Comparison of ENCODE assay signal across 12 mouse cellular contexts in the genomic region with DNA sequence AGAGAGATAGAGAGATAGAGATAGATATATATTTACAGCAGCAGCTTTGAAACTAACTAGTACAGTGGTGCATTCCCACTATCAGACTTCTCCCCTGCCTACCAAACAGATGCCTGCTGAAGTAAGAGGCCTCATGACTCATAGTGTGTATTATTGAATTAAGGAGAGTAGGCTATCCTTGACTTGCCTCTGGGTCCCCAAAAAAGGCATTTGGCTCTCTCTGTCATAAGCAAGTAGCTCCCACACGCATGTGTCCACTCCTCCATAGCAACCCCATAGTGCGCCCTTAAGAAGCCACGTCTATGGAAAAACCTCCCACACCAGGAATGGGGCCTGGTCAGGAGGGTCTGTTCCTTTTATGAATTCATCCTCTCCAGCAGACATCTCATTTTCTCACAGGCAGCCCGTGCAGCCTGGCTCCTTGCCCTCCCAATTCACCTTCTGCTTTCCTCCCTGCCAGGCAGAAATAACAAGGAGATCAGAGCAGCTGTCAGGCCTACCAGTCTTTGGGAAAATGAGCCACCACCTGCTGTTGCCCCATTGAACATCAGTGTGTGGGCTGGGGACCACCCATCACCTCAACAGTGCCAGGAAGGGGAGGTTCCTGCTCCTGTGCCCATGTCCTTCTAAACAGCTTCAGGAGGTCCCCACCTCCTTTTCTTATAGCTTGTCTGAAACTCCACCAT.
DNase-seq lines count a peak whose midpoint lies in the region; ATAC-seq and TF ChIP-seq lines count a peak whose summit lies in the region.
"Had no signal": no experiment of that assay in that cellular context is flagged by ENCODE, and none has a peak within 500 bp of the region (broad histone marks: within the 10 kb centered on the region; RNA-seq: fewer than 3 reads in every experiment).

No protein-coding gene starts in this region.

- ATAC-seq in CD4-positive, CD25-positive, alpha-beta regulatory T cell, adult 4 months = no peak
- ATAC-seq: intestine, embryonic 16.5 days; liver, postnatal 0 days had no signal

- TF ChIP-seq CTCF in brain, embryonic 14.5 days (IDR thresholded peaks at IDR 0.05; ENCODE audit: borderline replicate concordance, extremely low read depth, insufficient read depth, insufficient read length) = no peak

- DNase-seq in cerebellum, postnatal 25 days = peak; percentile 62 to 78
- DNase-seq in cerebellum, adult 9-11 months = no peak
- DNase-seq in brain, embryonic 14.5 days (ENCODE audit: low read depth) = peak; percentile 87
- DNase-seq in layer of hippocampus, adult 18-20 months (ENCODE audit: low spot score in 2 of 2) = peak; percentile 54 to 84
- DNase-seq in left cerebral cortex, postnatal 25 days (ENCODE audit: low spot score in 2 of 2) = peak; percentile 28 to 80
- no peak for DNase-seq in gastrocnemius, postnatal 4 days (ENCODE audit: low spot score in 2 of 2)
- no peak for DNase-seq in ovary, postnatal 36 days (ENCODE audit: low spot score)
- DNase-seq: B cell, adult 2 months; gastrocnemius, adult 2 months; liver, postnatal 0 days had no signal

- intact Hi-C loops in left cerebral cortex, postnatal 25 days (cut with DNase I) = no loop called here

- no peak for TF ChIP-seq POLR2A in brain, embryonic 14.5 days (IDR thresholded peaks at IDR 0.05; ENCODE audit: borderline replicate concordance, extremely low read depth, insufficient read depth, insufficient read length, poor library complexity, severe bottlenecking)

Comparison
In these comparisons a context has a peak if more than half of its experiments do, and no peak if none do; other contexts are left out.
1. DNase-seq: peak in cerebellum, postnatal 25 days (2 of 2), brain, embryonic 14.5 days (single experiment), layer of hippocampus, adult 18-20 months (2 of 2) and left cerebral cortex, postnatal 25 days (2 of 2); none in cerebellum, adult 9-11 months (single experiment), gastrocnemius, postnatal 4 days (0 of 2) and ovary, postnatal 36 days (single experiment).